Mouse (Mus musculus) erythroblast, embryonic 14.5 days (primary cell): ENCODE measurements around the gene Mst1r.

Experiments used
- GATA1 ChIP-seq: IDR thresholded peaks from 2 replicates; pipeline ENCODE4 v1.6.1; 2012; ENCODE audit warnings: low read length, inconsistent platforms, mixed read lengths
- TAL1 ChIP-seq: IDR thresholded peaks from 3 replicates; pipeline ENCODE4 v1.6.1; 2012; ENCODE audit warnings: low read length, inconsistent platforms, mixed read lengths

DNA sequence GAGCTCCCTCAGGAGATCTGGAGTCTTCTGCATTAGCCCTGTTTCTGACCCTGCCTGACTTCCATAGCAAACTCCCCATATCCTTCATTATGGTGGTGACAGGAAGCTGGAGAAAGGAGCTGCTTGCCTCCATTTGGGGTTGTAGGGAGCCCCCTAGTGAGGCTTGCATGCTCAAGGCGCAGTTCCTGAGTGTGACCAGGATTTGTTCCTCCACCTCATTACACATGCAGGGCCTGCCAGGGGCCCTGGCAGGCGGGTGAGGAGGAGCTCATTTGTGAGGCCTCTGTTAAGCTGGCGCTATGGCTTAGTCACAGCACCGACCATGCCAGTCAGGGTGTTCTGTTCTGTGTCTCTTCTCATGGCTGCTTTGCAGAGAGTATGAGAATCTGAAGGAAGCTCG, 55.2 kb downstream of the Mst1r start:
- no peak for TF ChIP-seq GATA1
- no peak for TF ChIP-seq TAL1
